8 mouse cellular contexts compared by ENCODE assay signal in genomic region chr14:123626501-123627179, GRCm38 (mm10). TPM values are rescaled to one million over a fixed set of nuclear protein-coding genes. Genes with fewer than 3 reads are reported as not detected.
A peak's percentile ranks its signal among the peaks of the same experiment; 100 is the strongest.
DNase-seq lines count a peak whose midpoint lies in the region; ATAC-seq lines count a peak whose summit lies in the region.

Nalcn (minus strand) TSS chr14:123627144.

- peaks cover 13% of the 10 kb centered on the region for H3K4me1 ChIP-seq in forebrain, embryonic 15.5 days
- no peaks in the 10 kb centered on the region for H3K4me1 ChIP-seq in intestine, embryonic 14.5 days (replicated peaks; ENCODE audit: control insufficient read depth, insufficient read depth, low read length)
- no peaks in the 10 kb centered on the region for H3K4me1 ChIP-seq in liver, embryonic 12.5 days

- peak within 1 kb of the TSS; percentile 78 for H3K9ac ChIP-seq in forebrain, embryonic 15.5 days (replicated peaks)
- H3K9ac ChIP-seq in intestine, embryonic 14.5 days (ENCODE audit: low read length) = peak within 1 kb of the TSS; percentile 11; the same call in 1 of the 2 replicates
- no peak within 1 kb of the TSS for H3K9ac ChIP-seq in liver, embryonic 12.5 days

- WGBS in forebrain, embryonic 15.5 days = under 1% methylated on average over 47 of the region's 47 CpGs
- WGBS in intestine, embryonic 14.5 days = 2% methylated on average over 47 of the region's 47 CpGs
- WGBS in liver, embryonic 12.5 days (ENCODE audit: insufficient replicate concordance) = 5% methylated on average over 47 of the region's 47 CpGs

- H3K4me2 ChIP-seq in forebrain, embryonic 15.5 days (replicated peaks) = peak within 1 kb of the TSS; percentile 88
- H3K4me2 ChIP-seq in intestine, embryonic 14.5 days (ENCODE audit: low read length) = peak within 1 kb of the TSS; percentile 69
- H3K4me2 ChIP-seq in liver, embryonic 12.5 days = peak within 1 kb of the TSS; percentile 54

- ATAC-seq in forebrain, embryonic 15.5 days (replicated peaks) = peak; percentile 94
- peak; percentile 86 for ATAC-seq in intestine, embryonic 14.5 days (replicated peaks; ENCODE audit: low FRiP score, low TSS enrichment, low read depth)
- ATAC-seq in liver, embryonic 12.5 days = no peak

- no peaks in the 10 kb centered on the region for H3K36me3 ChIP-seq in forebrain, embryonic 15.5 days
- no peaks in the 10 kb centered on the region for H3K36me3 ChIP-seq in intestine, embryonic 14.5 days (ENCODE audit: control insufficient read depth, insufficient read depth, low read length)
- no peaks in the 10 kb centered on the region for H3K36me3 ChIP-seq in liver, embryonic 12.5 days

- peak within 1 kb of the TSS; percentile 82 for H3K27ac ChIP-seq in forebrain, embryonic 15.5 days (replicated peaks)
- 0 out of 2 replicates have a peak within 1 kb of the TSS, but pooled peaks have one; percentile 9 for H3K27ac ChIP-seq in intestine, embryonic 14.5 days (ENCODE audit: low read depth)
- no peak within 1 kb of the TSS for H3K27ac ChIP-seq in liver, embryonic 12.5 days

- no peaks in the 10 kb centered on the region for H3K27me3 ChIP-seq in forebrain, embryonic 15.5 days
- H3K27me3 ChIP-seq in intestine, embryonic 14.5 days (replicated peaks; ENCODE audit: control insufficient read depth, insufficient read depth, low read length) = peaks cover 13% of the 10 kb centered on the region
- peaks cover 15% of the 10 kb centered on the region for H3K27me3 ChIP-seq in liver, embryonic 12.5 days (replicated peaks)

- H3K9me3 ChIP-seq in forebrain, embryonic 15.5 days = no peaks in the 10 kb centered on the region
- no peaks in the 10 kb centered on the region for H3K9me3 ChIP-seq in intestine, embryonic 14.5 days (ENCODE audit: control insufficient read depth, low read length)
- H3K9me3 ChIP-seq in liver, embryonic 12.5 days (replicated peaks) = no peaks in the 10 kb centered on the region

- peak within 1 kb of the TSS; percentile 73 for H3K4me3 ChIP-seq in forebrain, embryonic 15.5 days
- peak within 1 kb of the TSS; percentile 39 for H3K4me3 ChIP-seq in intestine, embryonic 14.5 days (ENCODE audit: low read depth, low read length)
- peak within 1 kb of the TSS; percentile 33 for H3K4me3 ChIP-seq in liver, embryonic 12.5 days

- peak; percentile 26 to 63 for DNase-seq in adrenal gland, adult (ENCODE audit: inconsistent age in 2 of 2, low spot score in 1 of 2)
- DNase-seq in adrenal gland, adult 8-10 months = no peak
- peak; percentile 64 for DNase-seq in cerebellum, adult 11-12 months
- peak; percentile 72 for DNase-seq in intestine, embryonic 14.5 days (ENCODE audit: low spot score)
- DNase-seq in right cerebral cortex, postnatal 4 days = peak; percentile 64
- DNase-seq in thymus, postnatal 0 days (ENCODE audit: low spot score) = no peak

RNA-seq across cellular contexts. Expression of gene Nalcn, which starts in this region (rescaled TPM):
- 10 to 100 TPM in 2 of 4 experiments, 1 to 10 TPM in 2; 8.3 to 14.7 (median 10.6) TPM for total RNA-seq in adrenal gland, adult 8-10 months (2022)
- polyA plus RNA-seq in forebrain, embryonic 15.5 days (2015; fragmentation: Nextera tagmentation; extraction: Ambion mirVana) = 6.5 and 7.3 TPM in 2 replicates
- polyA plus RNA-seq in intestine, embryonic 14.5 days (2014; fragmentation: Nextera tagmentation; extraction: Ambion mirVana) = 1.6 and 2.4 TPM in 2 replicates
- not detected in 2 replicates for polyA plus RNA-seq in liver, embryonic 12.5 days (2016; fragmentation: Nextera tagmentation; extraction: Ambion mirVana)
- 0.05 and 0.12 TPM in 2 replicates for polyA plus RNA-seq in thymus, postnatal 0 days (2015; fragmentation: Nextera tagmentation; extraction: Ambion mirVana)

Comparison
In these comparisons a context has a peak if more than half of its experiments do, and no peak if none do; other contexts are left out.
1. DNase-seq: peak in adrenal gland, adult (2 of 2), cerebellum, adult 11-12 months (single experiment), intestine, embryonic 14.5 days (single experiment) and right cerebral cortex, postnatal 4 days (single experiment); none in adrenal gland, adult 8-10 months (single experiment) and thymus, postnatal 0 days (single experiment).
2. Peak in every context shown above with its lines, with median percentiles within 50 percentile points of each other: H3K4me2 ChIP-seq and H3K4me3 ChIP-seq.